Comparison of ENCODE assay signal across 10 mouse cellular contexts in the genomic region with DNA sequence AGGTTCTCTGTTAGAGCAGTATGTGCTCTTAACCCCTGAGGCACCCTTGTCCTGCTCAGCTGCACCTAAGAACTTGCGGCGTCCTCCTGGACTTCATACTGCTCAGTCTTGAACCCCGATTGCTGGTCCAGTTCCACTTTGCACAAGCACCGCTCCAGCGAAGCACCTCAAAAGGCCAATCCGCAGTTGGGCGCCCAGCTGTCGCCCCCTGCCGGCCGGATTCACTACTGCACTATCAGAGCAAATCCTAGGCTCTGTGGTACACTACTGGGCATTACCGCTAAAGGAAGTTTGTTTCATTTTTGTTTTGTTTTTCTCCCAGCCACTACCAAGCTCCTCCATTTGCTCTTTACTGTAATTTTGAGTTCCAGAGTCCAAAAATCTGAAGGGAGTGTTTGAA. TPM values are rescaled to one million over a fixed set of nuclear protein-coding genes. Genes with fewer than 3 reads are reported as not detected.
DNase-seq lines count a peak whose midpoint lies in the region; ATAC-seq and TF ChIP-seq lines count a peak whose summit lies in the region.
"Had no signal": no experiment of that assay in that cellular context is flagged by ENCODE, and none has a peak within 500 bp of the region (broad histone marks: within the 10 kb centered on the region; RNA-seq: fewer than 3 reads in every experiment).

No protein-coding gene starts in this region.

- no peak for TF ChIP-seq EP300 in heart, postnatal 0 days (IDR thresholded peaks at IDR 0.05; ENCODE audit: low read depth)

- ATAC-seq in heart, postnatal 0 days (ENCODE audit: insufficient read depth, low read depth) = no peak
- ATAC-seq in heart, embryonic 12.5 days (ENCODE audit: insufficient number of reproducible peaks, low FRiP score) = no peak
- ATAC-seq in neural tube, embryonic 15.5 days (ENCODE audit: low FRiP score) = no peak

- DNase-seq in heart, postnatal 0 days (ENCODE audit: low spot score) = no peak
- DNase-seq in neural tube, embryonic 10.5 days (ENCODE audit: extremely low spot score, low spot score) = peak; percentile 26
- peak; percentile 62 for DNase-seq in R1 (ENCODE audit: low read depth, low spot score)
- DNase-seq in layer of hippocampus, postnatal 14 days (ENCODE audit: low spot score in 2 of 2) = no peak
- no peak for DNase-seq in adrenal gland, postnatal 4 days (ENCODE audit: low spot score in 2 of 2)

- 42% methylated on average over 11 of the region's 11 CpGs for WGBS in heart, postnatal 0 days
- 40% methylated on average over 11 of the region's 11 CpGs for WGBS in heart, embryonic 12.5 days
- WGBS in neural tube, embryonic 15.5 days = 47% methylated on average over 11 of the region's 11 CpGs
- 46% methylated on average over 11 of the region's 11 CpGs for WGBS in olfactory bulb, adult 2 months

- H3K4me1 ChIP-seq in heart, postnatal 0 days (ENCODE audit: control insufficient read depth, insufficient read depth) = no peaks in the 10 kb centered on the region
- no peaks in the 10 kb centered on the region for H3K4me1 ChIP-seq in heart, embryonic 12.5 days (replicated peaks)
- H3K4me1 ChIP-seq in neural tube, embryonic 15.5 days = no peaks in the 10 kb centered on the region
- H3K4me1 ChIP-seq in olfactory bulb, adult 2 months (ENCODE audit: control insufficient read depth, insufficient read depth, low read length) = no peaks in the 10 kb centered on the region

- TF ChIP-seq CTCF in heart, postnatal 0 days (IDR thresholded peaks at IDR 0.05; ENCODE audit: low read depth) = peak; percentile 36
- peak; percentile 45; the same call in 1 of the 2 replicates for TF ChIP-seq CTCF in olfactory bulb, adult 2 months (IDR thresholded peaks at IDR 0.05; ENCODE audit: insufficient read depth, low read depth, low read length)

- no peak overlapping the region for H3K4me3 ChIP-seq in heart, postnatal 0 days (ENCODE audit: low read depth, low read length)
- H3K4me3 ChIP-seq in heart, embryonic 12.5 days = no peak overlapping the region
- no peak overlapping the region for H3K4me3 ChIP-seq in neural tube, embryonic 15.5 days (replicated peaks)
- H3K4me3 ChIP-seq in olfactory bulb, adult 2 months (ENCODE audit: insufficient read depth, low read depth, low read length) = no peak overlapping the region

- no peak for TF ChIP-seq POLR2A in olfactory bulb, adult 2 months (IDR thresholded peaks at IDR 0.05; ENCODE audit: insufficient read depth, low read depth, low read length)

- no peaks in the 10 kb centered on the region for H3K36me3 ChIP-seq in heart, postnatal 0 days (replicated peaks; ENCODE audit: control insufficient read depth, insufficient read depth, low read length)
- H3K36me3 ChIP-seq in heart, embryonic 12.5 days = no peaks in the 10 kb centered on the region
- no peaks in the 10 kb centered on the region for H3K36me3 ChIP-seq in neural tube, embryonic 15.5 days

- no peaks in the 10 kb centered on the region for H3K27me3 ChIP-seq in heart, postnatal 0 days (ENCODE audit: control insufficient read depth, insufficient read depth, low read length)
- no peaks in the 10 kb centered on the region for H3K27me3 ChIP-seq in heart, embryonic 12.5 days (replicated peaks)
- H3K27me3 ChIP-seq in neural tube, embryonic 15.5 days (replicated peaks) = no peaks in the 10 kb centered on the region

- H3K9me3 ChIP-seq in heart, postnatal 0 days (replicated peaks; ENCODE audit: control insufficient read depth, low read length) = 0 out of 2 replicates have a peak, but pooled peaks cover 7% of the 10 kb centered on the region
- peaks cover 9% of the 10 kb centered on the region for H3K9me3 ChIP-seq in heart, embryonic 12.5 days (replicated peaks)
- H3K9me3 ChIP-seq in neural tube, embryonic 15.5 days (replicated peaks) = no peaks in the 10 kb centered on the region; the same call in 1 of the 2 replicates

- H3K4me2 ChIP-seq in heart, postnatal 0 days (ENCODE audit: low read depth, low read length) = no peak overlapping the region
- H3K4me2 ChIP-seq in heart, embryonic 12.5 days = no peak overlapping the region
- H3K4me2 ChIP-seq in neural tube, embryonic 15.5 days = no peak overlapping the region

- no peak overlapping the region for H3K9ac ChIP-seq in heart, postnatal 0 days (replicated peaks; ENCODE audit: low read depth, low read length)
- no peak overlapping the region for H3K9ac ChIP-seq in heart, embryonic 12.5 days
- no peak overlapping the region for H3K9ac ChIP-seq in neural tube, embryonic 15.5 days (replicated peaks)

- no peak overlapping the region for H3K27ac ChIP-seq in heart, postnatal 0 days (ENCODE audit: low read depth)
- no peak overlapping the region for H3K27ac ChIP-seq in heart, embryonic 12.5 days (ENCODE audit: poor library complexity, severe bottlenecking)
- H3K27ac ChIP-seq in neural tube, embryonic 15.5 days (replicated peaks) = no peak overlapping the region
- H3K27ac ChIP-seq in olfactory bulb, adult 2 months (ENCODE audit: insufficient read depth, low read depth, low read length) = no peak overlapping the region
- H3K27ac ChIP-seq: macrophage had no signal

RNA-seq across cellular contexts. Expression of a gene that starts 36.9 kb away (rescaled TPM):
- total RNA-seq in heart, postnatal 0 days (2014; rRNA removed; ENCODE audit: low replicate concordance) = not detected in 2 replicates
- polyA plus RNA-seq in heart, postnatal 0 days (2015; fragmentation: Nextera tagmentation; extraction: Ambion mirVana) = not detected in 2 replicates
- polyA plus RNA-seq in heart, embryonic 12.5 days (2016; fragmentation: Nextera tagmentation; extraction: Ambion mirVana) = not detected in 2 replicates
- polyA plus RNA-seq in neural tube, embryonic 15.5 days (2015; fragmentation: Nextera tagmentation; extraction: Ambion mirVana) = not detected in 2 replicates
- not detected in 2 replicates for polyA plus RNA-seq in olfactory bulb, adult 2 months (2012; ENCODE audit: insufficient read depth, insufficient read length, low replicate concordance, missing spikeins)
- total RNA-seq in layer of hippocampus, postnatal 14 days (2021) = not detected
- under 1 TPM; 0.17 to 0.37 TPM for total RNA-seq in adrenal gland, postnatal 4 days (2021)
- polyA plus RNA-seq: heart, embryonic 16.5 days; macrophage had no signal

Comparison
In these comparisons a context has a peak if more than half of its experiments do, and no peak if none do; other contexts are left out.
1. DNase-seq: peak in neural tube, embryonic 10.5 days (single experiment) and R1 (single experiment); none in heart, postnatal 0 days (single experiment), layer of hippocampus, postnatal 14 days (0 of 2) and adrenal gland, postnatal 4 days (0 of 2).